Mouse (Mus musculus) cerebellum, adult 9-11 months (tissue): Measurements from ENCODE around the gene Ube2dnl2.

Experiments used
- DNase-seq: peaks from one replicate; pipeline ENCODE4 v3.0.0; 2022

The Ube2dnl2 gene

DNA sequence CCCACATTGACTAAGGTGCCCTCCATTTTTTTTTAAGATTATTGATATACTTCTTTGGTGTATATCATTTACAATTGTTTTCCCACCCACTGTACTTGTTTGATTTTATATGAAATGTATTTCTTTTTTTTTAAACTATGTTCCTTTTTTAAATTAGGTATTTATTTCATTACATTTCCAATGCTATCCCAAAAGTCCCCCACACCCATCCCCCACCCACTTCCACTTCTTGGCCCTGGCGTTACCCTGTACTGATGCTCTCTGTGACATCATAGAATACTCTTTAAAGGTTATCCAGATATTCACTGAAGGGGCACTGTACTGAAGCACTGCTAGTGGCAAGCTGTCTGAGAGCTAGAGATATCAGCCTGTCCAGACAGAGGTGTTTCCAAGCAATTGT lies at the start of gene Ube2dnl2:
Ube2dnl2 (plus strand) TSS at position 301 of the 400 bp plus-strand sequence.
- no peak for DNase-seq

DNA sequence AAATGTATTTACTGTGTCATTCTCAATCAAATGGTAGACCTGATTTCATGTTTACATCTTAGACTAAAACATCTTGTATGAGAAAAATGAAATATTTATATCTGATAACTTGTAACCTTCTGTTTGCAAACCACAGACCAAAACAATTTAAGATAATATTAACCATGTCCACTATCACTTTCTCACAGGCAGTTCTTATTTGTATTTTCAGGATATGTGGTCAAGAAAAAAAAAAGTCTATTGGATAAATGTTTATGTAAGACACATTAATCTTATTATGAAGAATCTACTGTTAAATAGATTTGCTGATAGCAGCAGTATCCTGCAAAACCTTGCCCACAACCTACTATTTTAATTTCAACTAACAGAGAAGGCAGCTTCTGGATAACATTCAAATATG lies 11.9 kb upstream of the Ube2dnl2 start:
- DNase-seq = no peak

DNA sequence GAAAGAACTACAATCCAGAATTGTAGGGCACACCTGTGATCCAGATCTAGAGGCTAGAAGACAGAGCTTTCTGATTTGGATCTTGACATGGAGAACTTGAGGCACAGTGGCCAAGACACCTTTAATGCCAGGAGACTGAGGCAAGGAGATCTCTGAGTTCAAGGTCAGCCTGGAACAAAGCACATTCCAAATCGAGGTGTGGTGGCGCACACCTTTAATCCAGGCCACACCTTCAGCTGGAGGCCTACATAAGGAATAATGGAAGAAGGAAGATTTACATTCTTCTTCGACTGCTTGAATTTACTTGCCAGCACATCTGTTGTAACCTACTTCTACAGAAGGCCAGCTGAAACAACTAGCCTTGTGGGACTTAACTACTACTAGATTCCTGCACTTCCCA lies 9.9 kb upstream of the Ube2dnl2 start:
- no peak for DNase-seq

DNA sequence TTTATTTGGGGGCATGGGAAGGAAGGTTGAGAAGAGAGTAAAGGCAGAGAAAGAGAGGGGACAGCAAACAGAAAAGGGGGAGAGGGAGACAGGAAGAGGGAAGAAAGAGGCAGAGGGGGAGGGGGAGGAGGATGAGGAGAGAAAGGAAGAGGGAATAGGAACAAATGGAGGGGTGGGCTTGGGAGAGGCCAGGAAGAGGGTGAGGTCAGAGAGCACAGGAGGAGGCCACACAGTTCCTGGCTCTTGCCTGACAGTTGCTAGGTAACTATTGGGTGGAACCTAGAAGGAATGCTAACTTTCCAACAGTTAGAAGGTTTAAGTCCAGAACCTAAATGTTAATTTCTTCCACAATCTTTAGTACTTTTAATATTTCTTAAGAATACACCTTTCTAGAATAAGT lies 4.0 kb upstream of the Ube2dnl2 start:
- DNase-seq = no peak

DNA sequence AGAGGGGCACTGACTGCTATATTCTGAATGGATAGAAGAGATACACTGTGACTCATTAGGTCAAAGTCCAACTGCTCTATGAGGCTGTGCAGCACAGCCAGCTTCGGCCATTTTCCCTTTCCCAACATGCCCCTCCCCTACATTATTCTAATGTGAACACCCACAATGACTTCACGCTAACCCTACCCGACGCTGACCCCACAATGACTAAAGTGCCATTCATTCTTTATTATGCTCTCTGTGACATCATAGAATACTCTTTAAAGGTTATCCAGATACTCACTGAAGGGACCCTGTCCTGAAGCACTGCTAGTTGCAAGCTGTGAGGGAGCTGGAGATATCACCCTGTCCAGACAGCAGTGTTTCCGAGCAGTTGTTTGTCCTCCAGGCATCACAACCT lies 2.7 kb upstream of the Ube2dnl2 start, which contains the start of gene Ube2dnl1:
Ube2dnl1 (plus strand) TSS at position 301 of the 400 bp plus-strand sequence.
- no peak for DNase-seq

GRCm38 (mm10) chrX:114955066-114955465 lies 47.7 kb downstream of the Ube2dnl2 start:
- DNase-seq = no peak
